Mouse (Mus musculus) cerebellum, postnatal 10 days (tissue): ENCODE measurements at regions not wholly inside any gene's neighbourhood (a gene's known extent, or its start where the extent isn't known, plus 50 kb on each side); places are given as distances from the start of the nearest gene placed in this dataset.

ENCODE experiments used
- DNase-seq, 2 experiments: peaks; one replicate each; pipeline ENCODE4 v3.0.0; 2021; ENCODE audit warnings: mixed read lengths in 2 of 2

DNA sequence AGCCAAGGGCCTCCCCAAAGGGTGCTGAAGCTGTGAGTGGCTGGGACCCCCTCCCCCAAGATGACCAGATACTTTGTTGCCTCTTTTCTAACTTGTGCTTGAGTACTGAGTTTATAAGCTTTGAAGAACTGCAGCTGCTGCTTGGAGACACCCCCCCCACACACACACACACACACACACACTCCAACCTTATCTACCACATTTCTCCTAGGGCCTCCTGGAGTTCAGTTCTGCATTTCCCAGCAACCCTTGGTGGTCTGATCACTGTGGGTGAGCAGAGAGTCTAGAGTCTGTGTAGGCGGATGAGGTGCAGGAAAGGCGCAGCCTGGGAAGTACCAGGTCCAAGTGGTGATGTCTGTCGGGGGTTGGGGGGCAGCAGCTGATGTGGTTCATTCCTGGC, 479.3 kb downstream of the Ajap1 start:
- no peak for DNase-seq

DNA sequence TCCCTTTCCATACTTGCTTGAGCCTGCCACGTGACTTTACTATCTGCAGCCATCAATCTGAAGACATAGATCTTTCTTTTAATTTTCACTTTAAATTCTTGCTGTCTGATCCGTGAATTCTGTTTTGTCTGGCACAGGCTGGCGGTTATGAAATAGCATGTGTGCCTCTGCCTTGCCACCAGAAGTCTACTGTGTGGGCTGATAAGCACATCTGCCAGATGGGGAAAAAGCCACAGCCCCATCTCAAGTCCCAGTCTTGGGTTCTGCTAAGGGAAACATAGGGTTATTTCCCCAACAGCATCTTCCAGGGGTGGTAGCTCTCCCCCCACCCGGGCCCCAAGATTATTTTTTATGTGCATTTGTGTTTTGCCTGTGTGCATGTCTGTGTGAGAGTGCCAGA, 480.1 kb downstream of the Ajap1 start:
- DNase-seq: no peak

DNA sequence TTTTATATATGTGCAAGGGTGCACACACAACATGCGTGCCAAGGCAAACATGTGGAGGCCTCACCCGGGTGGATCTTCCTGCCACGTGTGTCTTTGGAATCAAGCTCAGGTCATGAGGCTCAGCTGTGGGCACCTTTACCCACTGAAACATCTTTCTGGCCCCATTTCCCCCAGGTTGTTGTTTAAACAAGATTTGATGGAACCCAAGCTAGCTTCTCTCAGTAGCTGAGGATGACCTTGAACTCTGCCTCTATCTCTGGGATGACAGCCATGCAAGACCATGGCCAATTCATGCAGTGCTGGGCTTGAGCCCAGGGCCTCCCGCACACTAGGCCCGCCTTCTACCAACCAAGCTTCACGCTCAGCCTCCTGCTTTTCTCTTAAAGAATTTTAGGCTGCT, 480.9 kb downstream of the Ajap1 start:
- peak; percentile 35 to 59 for DNase-seq

DNA sequence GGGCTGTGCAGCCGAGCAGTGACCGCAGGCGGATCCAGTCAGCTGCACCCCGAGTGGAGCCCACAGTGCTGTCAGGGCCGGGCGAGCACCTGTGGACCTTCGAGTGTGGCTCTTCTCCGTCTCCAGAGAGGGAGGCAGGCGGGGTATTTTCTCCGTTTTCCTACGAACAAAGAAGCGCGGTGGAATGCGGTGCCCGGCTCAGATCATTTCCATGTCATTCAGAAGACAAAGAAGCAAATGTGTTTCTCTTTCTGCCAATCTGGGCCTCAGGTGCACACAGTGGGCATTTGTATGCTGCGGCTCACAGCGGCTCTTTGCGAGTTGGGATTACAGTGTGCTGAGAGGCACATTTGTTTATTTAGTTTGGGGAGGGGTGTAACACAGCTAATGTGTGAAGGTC, 483.1 kb downstream of the Ajap1 start:
- no peak for DNase-seq

DNA sequence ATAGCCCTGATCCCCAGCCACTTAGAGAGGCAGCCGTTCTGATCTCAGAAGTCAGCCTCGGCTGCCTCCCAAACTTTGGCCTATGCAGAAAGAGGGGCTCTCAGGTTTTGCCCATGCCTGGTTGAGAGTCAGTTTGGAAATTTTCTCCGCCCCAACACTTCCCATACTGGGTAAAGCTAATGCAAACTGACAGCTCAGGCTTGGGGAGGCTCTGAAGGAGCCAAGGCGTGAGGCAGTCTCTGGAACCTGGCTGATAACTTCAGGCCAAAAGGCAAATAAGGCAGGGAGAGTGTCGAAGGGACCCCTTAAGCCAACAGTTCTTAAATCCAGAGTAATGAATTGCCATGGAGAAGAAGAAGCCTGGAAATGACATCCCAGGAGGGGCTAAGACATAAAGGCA, 485.4 kb downstream of the Ajap1 start:
- peak; percentile 75 to 82 for DNase-seq

DNA sequence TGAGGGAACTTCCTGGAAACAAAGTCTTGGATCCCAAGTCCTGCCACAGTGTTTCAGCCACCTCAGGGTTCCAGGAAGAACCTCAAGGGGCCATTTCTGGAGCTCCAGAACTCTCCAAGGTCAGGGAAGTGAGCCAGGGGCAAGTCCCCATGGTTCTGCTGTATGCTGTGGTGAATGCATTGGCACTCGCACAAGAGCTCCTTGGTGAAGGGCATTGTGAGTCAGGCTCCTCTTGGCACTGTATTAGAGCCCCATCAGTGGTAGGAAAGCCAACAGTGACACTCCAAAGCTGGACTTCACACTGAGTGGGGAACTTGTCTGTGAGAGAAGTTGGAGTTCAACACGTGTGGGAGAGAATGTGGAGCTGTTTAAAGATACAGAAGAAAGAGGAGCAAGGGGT, 486.0 kb downstream of the Ajap1 start:
- peak; percentile 31 to 42 for DNase-seq

DNA sequence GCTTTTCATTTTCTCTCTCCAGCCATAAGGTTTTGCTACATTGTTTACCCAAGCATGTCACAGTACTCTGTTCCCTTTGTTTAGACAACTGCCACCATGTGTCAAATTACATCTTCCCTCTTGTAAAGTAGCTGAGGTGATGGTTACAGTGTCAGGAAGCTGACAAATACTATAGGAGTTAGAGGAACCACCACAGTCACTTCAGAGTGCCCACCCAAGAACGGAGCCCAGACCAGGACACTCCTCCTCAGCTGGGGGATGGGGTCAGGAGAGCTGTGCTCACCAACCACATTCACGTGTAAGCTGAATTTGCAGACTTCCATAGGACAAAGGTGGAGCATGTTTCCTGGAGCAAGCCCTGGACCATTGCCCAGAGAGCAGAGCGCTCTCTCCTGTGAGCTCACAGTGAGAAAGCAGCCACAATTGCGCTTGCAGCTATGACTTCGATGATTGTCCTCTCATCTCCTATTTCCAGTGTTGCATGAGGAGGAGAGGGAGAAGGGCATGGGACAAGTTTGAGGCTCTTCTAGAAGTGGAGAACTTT, 487.5 kb downstream of the Ajap1 start:
- DNase-seq: peak; percentile 47 to 54

DNA sequence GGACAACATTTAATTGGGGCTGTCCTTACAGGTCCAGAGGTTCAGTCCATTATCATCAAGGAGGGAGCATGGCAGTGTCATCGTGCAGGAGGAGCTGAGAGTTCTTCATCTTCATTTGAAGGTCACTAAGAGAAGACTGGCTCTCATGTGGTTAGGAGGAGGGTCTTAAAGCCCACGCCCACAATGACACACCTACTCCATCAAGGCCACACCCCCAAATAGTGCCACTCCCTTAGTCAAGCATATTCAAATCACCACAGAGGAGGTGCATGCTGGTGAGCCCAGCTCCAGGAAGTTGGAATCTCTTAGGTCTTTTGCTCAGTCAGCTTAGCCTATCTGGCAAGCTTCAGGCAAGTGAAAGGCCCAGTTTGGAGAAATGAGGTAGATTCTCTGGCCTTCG, 488.4 kb downstream of the Ajap1 start:
- no peak for DNase-seq

DNA sequence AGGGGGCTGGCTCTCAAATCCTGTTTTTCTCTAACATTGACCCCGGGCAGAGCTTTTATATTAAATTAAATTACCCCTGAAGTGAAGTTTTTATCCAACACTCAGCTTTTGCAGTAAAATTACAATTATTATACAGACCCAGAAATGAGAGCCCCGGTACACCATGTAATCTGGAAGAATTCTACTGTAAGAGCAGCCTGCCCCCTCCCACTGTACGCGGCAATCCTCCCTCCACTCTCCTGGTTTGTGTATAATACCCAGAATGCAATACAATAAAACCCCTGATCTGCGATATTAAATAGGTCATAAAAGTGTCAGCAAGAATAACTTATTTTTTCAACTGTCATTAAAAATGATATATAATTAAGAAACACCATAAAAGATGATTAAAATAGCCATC, 492.3 kb downstream of the Ajap1 start:
- DNase-seq: no peak

DNA sequence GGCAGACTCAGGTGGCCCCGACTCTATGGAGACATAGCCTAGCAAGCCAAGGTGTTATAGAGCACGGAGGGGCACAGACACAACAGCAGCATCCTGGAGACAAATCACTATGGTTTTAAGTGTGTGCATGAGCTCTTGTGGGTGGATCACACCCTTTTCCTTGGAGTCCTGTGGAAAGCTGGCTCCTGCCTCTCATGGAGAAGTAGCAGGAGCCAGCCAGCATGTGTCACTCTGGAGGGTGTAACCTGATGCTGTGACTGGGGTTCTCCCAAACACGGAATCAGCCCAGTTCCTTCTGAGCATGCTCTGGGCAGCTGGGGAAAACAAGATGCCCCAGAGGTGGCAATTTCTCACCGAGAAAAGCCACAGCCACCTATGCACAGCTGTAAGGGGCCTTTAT, 494.9 kb downstream of the Ajap1 start:
- no peak for DNase-seq

DNA sequence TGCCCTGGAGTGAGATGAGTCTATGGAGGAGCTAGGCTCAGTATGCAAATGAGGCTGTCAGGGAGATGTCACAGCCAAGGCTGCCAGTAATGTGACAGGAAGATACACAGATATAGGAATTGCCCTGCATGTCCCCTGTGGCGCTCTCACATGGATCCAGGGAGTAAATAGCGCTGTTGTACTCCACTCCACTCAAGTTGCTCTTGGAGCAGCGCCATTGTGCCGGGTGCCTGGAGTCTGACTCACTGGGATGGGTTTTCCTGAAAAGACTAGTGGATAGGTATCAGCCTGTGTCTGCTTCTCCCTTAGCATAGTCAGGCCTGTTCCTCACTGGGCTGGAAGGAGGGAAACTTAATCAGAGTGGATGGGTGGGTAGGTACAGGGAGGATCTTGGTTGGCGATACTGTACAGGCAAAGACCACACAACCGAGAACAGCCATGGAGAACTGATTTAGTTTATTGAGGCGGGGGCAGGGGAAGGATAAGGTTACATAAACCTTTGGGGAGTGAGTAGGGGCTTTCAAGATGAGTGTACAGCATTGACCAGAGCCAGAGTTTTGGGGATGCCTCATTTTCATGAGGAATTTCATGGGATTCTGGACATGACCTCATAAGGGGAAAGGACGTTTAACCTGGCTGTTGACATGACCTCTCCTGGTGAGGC, 497.5 kb upstream of the Kcnab2 start:
- DNase-seq: peak; percentile 39 to 56

DNA sequence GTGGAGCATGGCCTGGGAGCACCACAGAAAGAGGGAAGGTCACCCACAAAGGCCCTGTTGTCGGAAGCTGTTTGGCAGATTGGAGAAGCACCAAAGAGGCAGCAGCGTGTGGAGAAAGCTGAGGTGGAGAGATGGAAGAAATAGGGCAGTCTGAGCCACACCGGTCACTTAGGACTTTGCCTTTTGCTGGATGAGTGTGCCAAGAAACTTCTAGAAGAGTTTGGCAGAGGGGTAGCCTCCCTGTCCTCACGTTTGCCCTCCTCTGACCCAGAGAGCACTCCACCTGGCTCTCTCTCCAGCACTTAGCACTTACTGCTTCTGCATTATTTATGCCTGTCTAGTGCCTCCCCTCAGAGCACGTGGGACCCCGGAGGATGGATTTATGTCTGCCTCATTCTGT, 485.3 kb upstream of the Kcnab2 start:
- DNase-seq: no peak

DNA sequence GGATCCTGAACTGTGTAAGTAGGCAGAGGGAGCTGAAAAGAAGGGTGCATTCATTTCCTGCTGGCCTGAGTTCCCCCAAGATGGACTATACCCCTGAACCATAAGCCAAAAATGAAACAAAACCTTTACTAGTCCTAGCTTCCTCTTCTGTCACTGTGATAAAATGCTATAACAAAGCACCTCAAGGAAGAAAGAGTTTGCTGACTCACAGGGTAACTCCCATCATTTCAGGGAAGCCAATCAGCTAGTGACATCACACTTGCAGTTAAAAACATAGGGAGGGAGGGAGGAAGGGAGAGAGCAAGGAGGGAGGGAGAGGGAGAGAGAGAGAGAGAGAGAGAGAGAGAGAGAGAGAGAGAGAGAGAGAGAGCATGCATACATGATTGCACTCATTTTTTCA, 484.5 kb upstream of the Kcnab2 start:
- no peak for DNase-seq

DNA sequence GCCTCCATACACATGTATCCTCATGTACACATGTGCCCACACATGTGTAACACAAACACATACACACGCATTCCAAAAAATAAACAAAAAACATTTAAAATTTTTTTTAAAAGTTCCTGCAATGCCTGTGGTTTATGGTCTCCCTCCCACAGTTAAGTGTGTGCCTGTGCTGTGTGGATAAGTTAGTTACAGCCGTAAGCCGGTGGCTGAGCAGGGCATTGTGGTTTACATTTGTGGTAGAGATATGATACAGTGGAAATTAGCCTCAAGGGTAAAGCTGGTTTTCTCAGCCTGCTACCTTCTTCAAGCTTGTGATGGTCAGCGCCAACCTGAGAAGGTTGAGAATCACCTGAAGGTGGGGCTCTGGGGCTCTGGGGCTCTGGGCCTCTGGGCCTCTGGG, 484.0 kb upstream of the Kcnab2 start:
- DNase-seq: no peak

DNA sequence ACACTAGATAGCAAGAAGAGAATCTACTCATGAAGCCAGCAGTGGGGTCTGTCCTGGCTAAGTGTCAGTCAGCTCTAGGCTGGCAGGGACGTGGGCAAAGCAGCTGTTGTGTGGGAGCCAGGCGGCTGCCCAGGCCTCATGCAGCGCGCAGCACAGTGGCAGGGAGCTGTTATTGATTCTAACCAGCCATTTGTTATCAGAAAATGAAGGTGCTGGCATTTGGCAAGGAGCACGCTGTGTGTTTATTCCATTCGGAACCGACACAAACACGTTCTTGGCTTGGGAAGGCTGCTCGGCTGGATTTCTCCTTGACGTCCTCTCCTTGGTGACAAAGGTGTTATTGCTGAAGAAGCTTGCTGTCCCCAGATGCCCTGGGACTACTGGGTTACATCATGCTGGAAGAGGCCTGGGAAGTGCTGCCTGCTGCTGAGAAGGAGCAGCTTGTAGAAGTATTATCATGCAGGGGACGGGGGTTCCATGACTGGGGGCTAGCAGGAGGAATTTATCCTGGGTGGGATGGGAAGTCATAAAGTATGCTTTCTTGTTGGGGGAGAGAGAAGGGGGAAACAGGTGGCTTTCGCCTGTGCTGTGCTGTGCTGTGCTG, 482.1 kb upstream of the Kcnab2 start:
- peak; percentile 41 to 44 for DNase-seq

DNA sequence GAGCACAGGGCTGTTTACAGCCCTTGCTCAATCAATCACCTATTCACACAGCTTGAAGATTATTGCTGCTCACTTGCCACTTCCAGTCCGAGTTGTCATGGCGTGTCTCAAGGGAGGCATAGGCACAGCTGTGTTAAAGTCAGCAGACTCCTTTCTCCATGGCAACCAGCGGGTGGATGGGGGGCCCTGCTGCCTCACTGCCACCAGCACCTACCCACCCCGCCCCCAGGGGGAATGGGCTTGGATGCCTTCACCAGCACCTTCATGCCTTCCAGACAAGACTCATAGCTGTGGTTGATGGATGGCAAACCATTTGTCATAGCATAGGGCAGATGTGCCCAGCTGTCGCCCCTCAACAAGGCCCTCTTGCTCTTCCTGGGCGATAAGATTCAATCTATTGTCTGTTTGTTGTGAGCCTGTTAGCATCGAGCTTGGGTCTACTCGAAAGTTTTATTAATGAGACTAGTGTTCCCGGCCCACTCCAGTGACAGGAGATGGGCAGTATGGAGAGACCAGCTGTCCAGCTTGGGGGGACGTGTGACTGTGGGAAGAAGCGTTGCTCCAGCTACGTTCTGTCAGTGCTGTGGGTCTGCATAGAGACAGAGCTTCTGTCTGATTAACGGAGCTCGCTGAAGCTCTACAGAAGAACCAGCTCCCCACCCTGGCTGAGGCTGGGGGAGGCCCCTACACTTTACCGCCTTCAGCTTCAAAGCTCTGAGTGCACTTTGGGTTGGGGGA, 475.7 kb upstream of the Kcnab2 start:
- DNase-seq: peak in 1 of 2 experiments; percentile 24

DNA sequence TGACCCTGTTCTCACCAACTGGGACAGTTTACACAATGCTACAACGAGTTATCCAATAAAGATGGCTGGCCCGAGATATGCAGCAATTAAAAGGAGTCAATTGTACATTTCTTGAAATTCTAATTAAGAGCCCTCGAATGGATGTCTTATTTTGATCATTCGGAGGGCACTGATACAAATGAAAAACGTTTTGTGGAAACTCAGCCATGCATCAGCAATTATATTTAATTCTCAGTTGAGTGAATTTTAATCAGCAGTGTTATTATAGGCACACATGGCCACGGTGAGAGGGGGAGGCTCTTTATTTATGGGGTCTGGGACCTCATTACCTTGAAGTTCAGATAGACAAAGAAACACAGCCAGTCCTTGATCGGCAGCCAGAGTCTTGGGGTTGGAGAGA, 471.3 kb upstream of the Kcnab2 start:
- no peak for DNase-seq

DNA sequence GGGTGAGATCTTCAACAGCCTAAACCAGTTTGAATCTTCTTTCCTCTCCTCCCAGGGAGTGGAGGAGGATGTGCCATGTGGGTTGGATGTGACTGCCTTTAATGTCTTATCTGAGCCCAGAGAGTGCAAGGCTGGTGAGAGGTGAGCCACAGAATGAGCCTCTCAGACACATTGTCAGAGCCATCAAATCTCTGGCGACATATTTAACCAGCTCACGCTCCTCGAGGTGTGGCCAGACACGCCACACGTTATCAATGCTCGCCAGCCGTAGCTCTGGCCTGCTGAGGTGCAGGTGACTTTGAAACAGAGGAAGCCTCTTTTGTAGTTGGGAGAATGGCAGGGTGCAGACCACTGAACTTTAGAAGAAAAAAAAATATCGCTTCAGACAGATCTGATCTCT, 463.5 kb upstream of the Kcnab2 start:
- DNase-seq: no peak

DNA sequence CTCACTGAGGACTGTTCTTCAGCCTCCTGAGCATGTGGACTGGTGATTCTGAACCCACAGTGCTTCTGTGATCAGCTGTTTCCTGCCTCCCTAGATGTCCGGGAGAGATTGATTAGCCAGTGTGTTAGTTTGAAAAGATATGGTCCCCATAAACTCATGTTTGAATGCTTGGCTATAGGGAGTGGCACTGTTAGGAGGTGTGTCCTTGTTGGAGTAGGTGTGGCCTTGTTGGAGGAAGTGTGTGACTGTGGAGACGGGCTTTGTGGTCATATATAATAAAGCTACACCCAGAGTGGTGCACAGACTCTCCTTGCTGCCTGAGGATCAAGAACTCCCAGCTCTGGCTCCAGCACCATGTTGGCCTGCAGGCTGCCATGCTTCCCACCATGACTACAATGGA, 458.9 kb upstream of the Kcnab2 start:
- no peak for DNase-seq

DNA sequence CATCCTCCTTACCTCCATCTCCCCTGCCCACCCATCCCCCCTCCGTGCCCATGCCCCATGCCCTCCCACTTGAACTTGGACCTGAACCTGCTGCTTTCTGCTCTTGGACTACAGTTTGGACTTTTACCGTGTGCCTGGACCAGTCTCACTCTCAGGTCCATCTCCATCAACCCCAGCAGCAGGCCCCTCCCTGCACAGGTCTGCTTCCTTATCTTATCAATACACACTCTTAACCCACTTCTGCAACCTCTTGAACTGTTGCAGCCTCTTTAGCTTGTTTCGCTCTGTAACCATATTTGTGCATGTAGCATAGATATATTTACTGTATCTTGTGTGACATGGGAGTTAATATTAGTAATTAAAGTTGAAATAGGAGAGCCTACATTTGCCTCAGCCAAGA, 457.8 kb upstream of the Kcnab2 start:
- no peak for DNase-seq

DNA sequence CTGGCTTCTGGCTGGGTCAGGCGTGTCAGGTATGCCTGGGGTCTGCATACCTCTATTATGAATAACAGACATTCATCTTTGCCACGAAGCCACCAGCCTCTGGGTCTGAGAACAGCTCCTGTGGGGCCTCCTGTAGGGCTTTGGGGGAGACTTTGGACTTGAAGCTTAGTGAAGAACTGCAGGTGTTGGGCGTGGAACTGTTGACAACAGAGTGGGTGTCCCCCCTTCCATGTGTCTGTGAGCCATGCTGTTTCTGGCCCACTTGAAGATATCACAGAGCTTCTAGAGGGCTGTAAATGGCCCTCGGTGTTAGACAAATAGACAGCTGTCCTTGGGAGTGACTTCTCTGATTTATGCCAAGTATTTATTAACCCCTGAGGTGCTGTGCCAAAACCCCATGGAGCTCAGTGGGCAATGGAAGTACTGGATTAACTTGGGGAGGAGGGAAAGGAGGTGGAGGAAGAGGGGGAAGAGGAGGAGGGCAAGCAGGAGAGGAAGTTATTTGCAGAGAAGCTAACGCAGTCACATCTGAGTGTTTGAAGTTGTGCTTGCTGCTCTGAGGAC, 450.8 kb upstream of the Kcnab2 start:
- DNase-seq: no peak

DNA sequence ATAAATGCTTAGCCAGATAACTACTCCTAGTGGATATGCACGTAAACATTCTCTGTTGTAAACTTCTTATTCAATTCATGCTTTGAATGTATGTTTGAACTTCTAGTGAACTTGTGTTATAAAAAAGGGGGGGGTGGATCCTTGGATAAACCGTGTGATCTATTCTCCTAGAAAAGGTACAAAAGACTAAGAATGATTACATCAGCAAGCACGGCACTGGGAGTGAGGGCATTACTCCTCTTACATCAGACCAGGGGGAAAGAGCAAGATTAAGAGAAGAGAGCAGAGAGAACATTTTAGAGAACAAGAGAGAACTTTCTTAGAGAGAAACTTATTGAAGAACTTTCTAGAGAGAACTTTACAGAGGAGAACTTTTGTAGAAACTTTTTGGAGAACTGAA, 442.6 kb upstream of the Kcnab2 start:
- no peak for DNase-seq

DNA sequence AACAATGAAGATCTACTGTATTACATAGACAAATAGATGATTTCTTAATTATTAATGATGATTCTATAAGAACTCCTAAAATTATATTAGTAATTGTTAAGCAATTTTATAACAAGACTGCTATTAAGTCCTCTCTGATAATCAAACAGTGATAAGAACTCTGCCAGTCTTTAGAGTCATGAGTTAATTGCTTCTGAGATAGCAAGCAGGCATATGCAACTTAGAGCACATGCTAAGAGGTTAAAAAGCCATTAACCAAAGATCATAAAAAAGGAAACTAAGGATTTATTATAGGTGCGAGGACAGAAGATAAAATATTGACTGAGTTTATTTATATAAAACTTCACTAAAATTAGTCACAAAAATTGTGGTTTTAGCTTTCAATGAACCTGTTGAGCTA, 442.2 kb upstream of the Kcnab2 start:
- DNase-seq: no peak

DNA sequence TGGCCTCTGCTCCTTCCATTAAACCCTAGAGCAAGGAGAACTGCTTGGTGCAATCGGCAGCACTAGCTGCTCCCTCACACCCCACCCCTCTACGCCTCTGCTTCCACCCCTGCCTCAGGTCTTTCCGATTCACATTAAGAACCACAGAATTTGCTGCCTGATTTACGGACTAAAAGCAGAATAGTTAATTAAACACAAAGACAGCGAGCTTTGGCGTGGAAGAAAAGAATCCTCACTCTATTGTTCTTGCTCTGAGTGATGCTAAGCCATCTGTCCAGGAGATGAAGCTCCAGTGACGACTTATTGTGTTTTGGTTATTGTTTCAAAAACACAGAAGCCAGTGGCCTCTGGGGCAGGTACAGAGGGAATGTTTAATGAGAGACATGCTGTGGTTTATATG, 438.9 kb upstream of the Kcnab2 start:
- DNase-seq: no peak
